In genomic region chr17:3562405-3562804, GRCm38 (mm10) we compare ENCODE assay signal across 18 mouse cellular contexts. TPM values are rescaled to one million over a fixed set of nuclear protein-coding genes. Genes with fewer than 3 reads are reported as not detected.
DNase-seq lines count a peak whose midpoint lies in the region; ATAC-seq and TF ChIP-seq lines count a peak whose summit lies in the region.
"Had no signal": no experiment of that assay in that cellular context is flagged by ENCODE, and none has a peak within 500 bp of the region (broad histone marks: within the 10 kb centered on the region; RNA-seq: fewer than 3 reads in every experiment).

No protein-coding gene starts in this region.

- peak; percentile 2 to 10 for DNase-seq in kidney, postnatal 36 days
- no peak for DNase-seq in kidney, postnatal 10 days
- peak; percentile 10 for DNase-seq in thymus, adult 2 months
- DNase-seq in thymus, adult 18-20 months = no peak
- no peak for DNase-seq in brain, embryonic 14.5 days (ENCODE audit: low read depth)
- peak; percentile 42 for DNase-seq in thymus, postnatal 4 days
- DNase-seq in adrenal gland, postnatal 10 days = no peak
- DNase-seq: adrenal gland, postnatal 25 days; cerebellum, adult 11-12 months; gastrocnemius, postnatal 10 days had no signal

- no peak overlapping the region for H3K4me3 ChIP-seq in thymus, adult 2 months (ENCODE audit: control insufficient read depth, insufficient read depth, low read length)
- H3K4me3 ChIP-seq: embryonic facial prominence, embryonic 10.5 days; heart, embryonic 12.5 days had no signal

- WGBS in thymus, adult 2 months = 70% methylated on average over 8 of the region's 8 CpGs

- no peak for ATAC-seq in frontal cortex, adult (ENCODE audit: low TSS enrichment)
- ATAC-seq: hindbrain, postnatal 0 days had no signal

- TF ChIP-seq CTCF in thymus, adult 2 months (IDR thresholded peaks at IDR 0.05; ENCODE audit: borderline replicate concordance, control insufficient read depth, extremely low read depth, insufficient read depth, low read length, poor library complexity) = no peak
- 0 out of 2 replicates have a peak, but pooled peaks have one; percentile 23 for TF ChIP-seq CTCF in brain, embryonic 14.5 days (IDR thresholded peaks at IDR 0.05; ENCODE audit: borderline replicate concordance, extremely low read depth, insufficient read depth, insufficient read length)

- TF ChIP-seq POLR2A in thymus, adult 2 months (IDR thresholded peaks at IDR 0.05; ENCODE audit: control insufficient read depth, extremely low read depth, insufficient read depth, low read length, poor library complexity) = no peak
- TF ChIP-seq POLR2A in brain, embryonic 14.5 days (IDR thresholded peaks at IDR 0.05; ENCODE audit: borderline replicate concordance, extremely low read depth, insufficient read depth, insufficient read length, poor library complexity, severe bottlenecking) = no peak

- no peak overlapping the region for H3K27ac ChIP-seq in thymus, adult 2 months (ENCODE audit: control insufficient read depth, insufficient read depth, low read length)
- H3K27ac ChIP-seq: embryonic facial prominence, embryonic 10.5 days; hindbrain, postnatal 0 days had no signal

- H3K27me3 ChIP-seq in thymus, adult 2 months (ENCODE audit: control insufficient read depth, insufficient read depth, low read length) = no peaks in the 10 kb centered on the region
- H3K27me3 ChIP-seq: heart, embryonic 12.5 days had no signal

- H3K4me1 ChIP-seq in thymus, adult 2 months (replicated peaks; ENCODE audit: control insufficient read depth, insufficient read depth, low read length) = no peaks in the 10 kb centered on the region; the same call in 1 of the 2 replicates

- H3K36me3 ChIP-seq in thymus, adult 2 months (ENCODE audit: control insufficient read depth, insufficient read depth, low read length) = no peaks in the 10 kb centered on the region
- H3K36me3 ChIP-seq: embryonic facial prominence, embryonic 10.5 days; heart, embryonic 12.5 days had no signal

RNA-seq across cellular contexts. Expression of gene Tfb1m, which starts 4.8 kb away (rescaled TPM):
- 2.5 and 2.6 TPM in 2 replicates for polyA plus RNA-seq in thymus, adult 2 months (2012; rRNA removed)
- 9.5 and 12.6 TPM in 2 replicates for polyA plus RNA-seq in brain, embryonic 14.5 days (2012; rRNA removed)
- 10 to 100 TPM; 12.0 to 15.0 TPM for total RNA-seq in adrenal gland, postnatal 10 days (2021)

RNA-seq across cellular contexts. Expression of gene Cldn20, which starts 30.1 kb away (rescaled TPM):
- not detected in 2 replicates for polyA plus RNA-seq in thymus, adult 2 months (2012; rRNA removed)
- 0.57 and 1.8 TPM in 2 replicates for polyA plus RNA-seq in brain, embryonic 14.5 days (2012; rRNA removed)
- not detected for total RNA-seq in adrenal gland, postnatal 10 days (2021)
- polyA plus RNA-seq: embryonic facial prominence, embryonic 10.5 days; forebrain, embryonic 11.5 days; heart, embryonic 12.5 days; kidney, embryonic 16.5 days; midbrain, embryonic 11.5 days; neural tube, embryonic 11.5 days had no signal

Comparison
In these comparisons a context has a peak if more than half of its experiments do, and no peak if none do; other contexts are left out.
1. DNase-seq: peak in kidney, postnatal 36 days (2 of 2), thymus, adult 2 months (single experiment) and thymus, postnatal 4 days (single experiment); none in kidney, postnatal 10 days (single experiment), thymus, adult 18-20 months (0 of 2), brain, embryonic 14.5 days (single experiment) and adrenal gland, postnatal 10 days (single experiment).